Mouse (Mus musculus) thymus, adult 2 months (tissue): Measurements from ENCODE around the gene Cym. TPM values are rescaled to one million over a fixed set of nuclear protein-coding genes. Genes with fewer than 3 reads are reported as not detected.
A peak's percentile ranks its signal among the peaks of the same experiment; 100 is the strongest.

Experiments used
- DNase-seq: peaks from one replicate; pipeline ENCODE4 v3.0.0; 2021
- H3K27ac ChIP-seq: fragments of 200-500 bp; 2 replicates; pipeline ENCODE4 v1.5.1; 2012; ENCODE audit warnings: low read length, control low read depth; ENCODE audit not compliant: control insufficient read depth, insufficient read depth
- H3K27me3 ChIP-seq: fragments of 200-500 bp; 2 replicates; pipeline ENCODE4 v1.6.1; 2012; ENCODE audit warnings: mild to moderate bottlenecking, low read length, moderate library complexity, mixed read lengths; ENCODE audit not compliant: control insufficient read depth, insufficient read depth
- H3K36me3 ChIP-seq: fragments of 200-500 bp; 2 replicates; pipeline ENCODE4 v1.6.1; 2012; ENCODE audit warnings: mild to moderate bottlenecking, low read length, moderate library complexity; ENCODE audit not compliant: control insufficient read depth, insufficient read depth
- H3K4me1 ChIP-seq: fragments of 200-500 bp; replicated peaks from 2 replicates; pipeline ENCODE4 v1.6.1; 2012; ENCODE audit warnings: low read length; ENCODE audit not compliant: control insufficient read depth, insufficient read depth
- H3K4me3 ChIP-seq: fragments of 200-500 bp; 2 replicates; pipeline ENCODE4 v1.5.1; 2012; ENCODE audit warnings: mild to moderate bottlenecking, low read length, control low read depth, moderate library complexity; ENCODE audit not compliant: control insufficient read depth, insufficient read depth
- CTCF ChIP-seq: fragments of 200-500 bp; IDR thresholded peaks from 2 replicates; pipeline ENCODE4 v1.5.1; 2012; ENCODE audit warnings: mild to moderate bottlenecking, control low read depth, low read length, moderate library complexity, borderline replicate concordance; ENCODE audit not compliant: control insufficient read depth, poor library complexity, insufficient read depth; ENCODE audit errors: extremely low read depth
- POLR2A ChIP-seq: fragments of 200-500 bp; IDR thresholded peaks from 2 replicates; pipeline ENCODE4 v1.6.1; 2012; ENCODE audit warnings: mild to moderate bottlenecking, low read length, control low read depth, moderate library complexity; ENCODE audit not compliant: control insufficient read depth, poor library complexity, insufficient read depth; ENCODE audit errors: extremely low read depth
- WGBS: fragments of 180-500 bp; shearing (Covaris S2); methylation state at CpG from one replicate; pipeline ENCODE4 v1.1.7; 2018; 5-methylcytosine and 5-hydroxymethylcytosine counted together
- polyA plus RNA-seq: library from polyadenylated mRNA; depleted of rRNA; stranded (reverse); fragments of >200 nt; gene quantifications from 2 replicates; pipeline ENCODE4 v1.2.3, GENCODE M21; 2012

Cym gene
- polyA plus RNA-seq, 1 experiment, result 0.85 TPM

DNA sequence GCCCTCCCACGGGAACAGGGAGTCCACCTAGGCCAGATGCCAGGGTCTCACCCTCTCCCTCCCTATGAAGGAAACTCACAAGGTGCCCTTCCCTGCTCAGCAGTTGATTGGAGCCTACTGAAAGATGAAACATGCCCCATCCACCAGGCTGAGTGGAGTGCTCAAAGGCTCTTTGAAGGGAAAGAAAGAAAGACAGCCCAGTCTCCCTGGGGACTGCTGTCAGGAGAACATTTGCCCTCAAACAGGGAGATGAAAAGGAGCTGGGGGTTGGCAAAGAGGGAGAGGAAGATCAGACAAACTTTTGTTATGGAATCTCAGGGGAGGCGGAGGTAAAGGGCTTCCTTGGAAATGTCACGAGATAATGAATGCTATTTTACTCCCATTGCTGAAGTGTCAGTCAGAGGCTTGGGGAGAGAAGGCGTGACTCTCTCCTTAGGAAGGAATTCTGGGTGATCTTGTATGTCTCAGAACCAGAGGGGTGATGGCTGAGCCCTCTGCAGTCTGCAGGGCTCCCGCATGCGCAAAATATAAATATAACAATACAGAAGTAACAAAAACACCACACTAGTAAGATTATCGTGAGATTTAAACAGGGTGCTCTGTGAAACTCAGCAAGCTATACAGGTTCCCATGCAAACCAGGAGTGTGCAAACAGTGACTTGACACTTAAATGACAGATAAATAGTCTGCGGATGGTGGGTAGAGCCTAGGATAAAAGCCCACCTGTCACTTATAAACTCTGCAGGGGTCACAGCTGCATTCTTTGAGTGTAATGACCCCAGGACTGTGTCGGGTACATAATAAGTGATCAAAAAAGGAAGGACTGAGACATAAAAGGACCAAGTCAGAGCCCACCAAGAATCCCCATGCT is 20.0 kb downstream of the Cym start:
- Histone ChIP-seq H3K4me3 (no peak overlapping the region), H3K4me1 (no peaks in the 10 kb centered on the region), H3K27me3 (no peaks in the 10 kb centered on the region), H3K27ac (no peak overlapping the region), H3K36me3 (no peaks in the 10 kb centered on the region)
- DNase-seq, result no peak
- 87% methylated on average over 9 of the region's 9 CpGs for WGBS
- TF ChIP-seq CTCF (no peak), POLR2A (no peak)

GRCm38 (mm10) chr3:107188226-107188899 is 33.2 kb downstream of the Cym start:
- DNase-seq, result peak; percentile 60
- TF ChIP-seq CTCF (no peak), POLR2A (no peak)

DNA sequence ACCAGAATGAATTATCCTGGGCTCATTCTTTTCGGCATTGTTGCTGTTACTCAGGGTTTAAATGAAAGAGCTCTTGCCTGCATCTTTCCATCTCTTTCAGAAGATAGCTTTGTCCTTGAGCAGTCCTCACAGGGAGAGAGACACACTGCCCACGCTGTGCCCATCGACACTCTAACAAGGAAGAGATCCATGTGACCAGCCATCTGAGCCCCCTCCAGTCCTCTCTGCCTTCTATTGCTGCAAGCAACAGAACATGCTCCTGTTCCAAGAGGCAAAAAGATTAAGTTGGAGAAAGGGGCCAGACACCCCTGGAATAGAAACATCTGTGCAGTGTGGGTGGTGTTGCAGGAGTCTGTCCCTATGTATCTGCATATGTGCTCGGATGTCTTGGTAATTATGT is 34.5 kb downstream of the Cym start:
- no peak for DNase-seq
- Histone ChIP-seq H3K4me3 (no peak overlapping the region), H3K4me1 (no peaks in the 10 kb centered on the region; the same call in 1 of the 2 replicates), H3K27ac (no peak overlapping the region), H3K36me3 (no peaks in the 10 kb centered on the region), H3K27me3 (no peaks in the 10 kb centered on the region)
- TF ChIP-seq CTCF (no peak), POLR2A (no peak)
- WGBS, result 91% methylated on average over 4 of the region's 4 CpGs

More at GRCm38 (mm10) chr3:107188226-107188899, 33.2 kb downstream of the Cym start:
- H3K27me3 ChIP-seq, result no peaks in the 10 kb centered on the region
- H3K4me3 ChIP-seq, result no peak overlapping the region
- no peaks in the 10 kb centered on the region; the same call in 1 of the 2 replicates for H3K4me1 ChIP-seq
- WGBS, result 55% methylated on average over 6 of the region's 6 CpGs
- no peak overlapping the region for H3K27ac ChIP-seq
- no peaks in the 10 kb centered on the region for H3K36me3 ChIP-seq

DNA sequence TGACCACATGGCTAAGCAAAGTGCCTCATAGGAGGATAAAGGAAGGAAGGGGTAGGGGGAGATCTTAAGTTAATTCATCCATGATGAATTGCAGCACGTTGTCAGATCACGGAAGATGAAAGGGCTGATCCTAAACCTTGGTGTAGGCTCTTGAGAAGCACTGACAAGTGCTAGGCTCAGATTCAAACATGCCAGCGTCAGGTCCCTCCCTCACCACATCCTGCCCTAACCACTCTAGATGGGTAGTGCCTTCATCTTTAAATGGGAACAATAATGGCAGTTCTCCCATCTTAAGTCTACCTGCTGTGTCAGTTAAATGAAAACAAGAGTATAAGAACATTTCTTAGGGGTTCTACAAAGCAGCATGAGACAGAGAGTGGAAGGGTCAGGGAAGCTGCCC is 35.9 kb downstream of the Cym start:
- TF ChIP-seq POLR2A, result no peak
- TF ChIP-seq CTCF, result no peak
- H3K27ac ChIP-seq, result no peak overlapping the region
- 5% methylated on average over 3 of the region's 3 CpGs for WGBS
- no peaks in the 10 kb centered on the region for H3K27me3 ChIP-seq
- H3K36me3 ChIP-seq, result no peaks in the 10 kb centered on the region
- no peak overlapping the region for H3K4me3 ChIP-seq
- no peak for DNase-seq
- H3K4me1 ChIP-seq, result no peaks in the 10 kb centered on the region; the same call in 1 of the 2 replicates

DNA sequence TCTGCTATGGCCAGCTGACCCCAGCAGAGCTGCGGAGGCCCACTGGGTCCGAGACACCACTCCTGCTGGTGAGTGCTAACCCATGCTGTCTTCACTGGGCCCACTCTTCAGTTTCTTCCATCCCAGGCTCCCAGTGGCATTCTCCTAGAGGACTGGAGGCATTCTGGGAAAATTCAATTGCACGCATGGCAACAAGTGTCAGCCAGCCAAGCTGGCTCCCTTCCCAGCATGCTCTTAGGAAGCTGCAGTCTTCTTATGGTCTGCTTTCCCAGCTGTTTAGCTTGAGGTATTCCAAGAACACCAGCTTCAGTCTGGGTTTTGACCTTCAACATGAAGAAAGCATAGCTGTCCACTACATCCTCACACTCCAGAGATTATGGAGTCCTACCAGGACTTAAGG is 38.4 kb downstream of the Cym start:
- Histone ChIP-seq H3K36me3 (no peaks in the 10 kb centered on the region), H3K27me3 (no peaks in the 10 kb centered on the region), H3K4me3 (no peak overlapping the region), H3K4me1 (no peaks in the 10 kb centered on the region; the same call in 1 of the 2 replicates), H3K27ac (no peak overlapping the region)
- DNase-seq, result no peak
- TF ChIP-seq POLR2A (no peak), CTCF (no peak)
- WGBS, result 94% methylated on average over 3 of the region's 3 CpGs

GRCm38 (mm10) chr3:107182756-107183155 is 38.8 kb downstream of the Cym start, which contains the start of gene Kcna10:
Gene Kcna10 (plus strand): TSS chr3:107183056.
- no peaks in the 10 kb centered on the region for H3K27me3 ChIP-seq
- no peaks in the 10 kb centered on the region; the same call in 1 of the 2 replicates for H3K4me1 ChIP-seq
- H3K36me3 ChIP-seq, result no peaks in the 10 kb centered on the region
- TF ChIP-seq CTCF (no peak), POLR2A (no peak)
- H3K27ac ChIP-seq, result no peak within 1 kb of the TSS
- no peak within 1 kb of the TSS for H3K4me3 ChIP-seq
- no peak for DNase-seq
- WGBS, result 92% methylated on average over 1 of the region's 1 CpGs

- Histone ChIP-seq H3K27me3 (no peaks in the 10 kb centered on the region), H3K36me3 (no peaks in the 10 kb centered on the region), H3K4me1 (no peaks in the 10 kb centered on the region; the same call in 1 of the 2 replicates), H3K4me3 (no peak overlapping the region), H3K27ac (no peak overlapping the region)
- TF ChIP-seq POLR2A (no peak), CTCF (no peak)
- DNase-seq, result no peak
- WGBS, result 81% methylated on average over 2 of the region's 2 CpGs
Observed at GRCm38 (mm10) chr3:107180860-107181259, 40.7 kb downstream of the Cym start.
